Mouse (Mus musculus): ENCODE measurements around the gene Klhl3. TPM values are rescaled to one million over a fixed set of nuclear protein-coding genes. Genes with fewer than 3 reads are reported as not detected.

Gene Klhl3
- polyA plus RNA-seq, 1 experiment from 2014 or later = 3.2 TPM

DNA sequence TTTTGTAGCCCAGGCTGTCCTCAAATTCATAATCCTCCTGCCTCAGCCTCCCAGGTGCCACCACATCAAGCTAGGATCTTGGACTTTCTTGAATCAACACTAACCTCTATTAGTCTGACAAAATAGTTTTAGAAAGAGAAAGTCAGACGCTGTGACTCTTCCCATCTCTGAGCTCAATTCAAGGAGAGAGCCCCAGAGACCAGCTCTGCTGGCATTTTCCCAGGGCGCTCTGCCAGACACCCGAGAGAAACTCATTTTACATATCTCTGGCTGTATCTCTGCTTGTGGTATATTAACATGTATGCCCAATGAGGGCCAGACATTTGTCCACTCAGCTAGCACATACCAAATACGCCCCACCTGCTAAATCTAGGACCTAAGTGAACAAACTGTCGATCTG lies 35.0 kb downstream of the Klhl3 start:
- Histone ChIP-seq H3K4me1 (ENCODE audit: control insufficient read depth, insufficient read depth, low read length) (no peaks in the 10 kb centered on the region), H3K27me3 (replicated peaks; ENCODE audit: control insufficient read depth, insufficient read depth, low read length) (no peaks in the 10 kb centered on the region), H3K4me2 (ENCODE audit: low read depth, low read length) (no peak overlapping the region), H3K27ac (replicated peaks; ENCODE audit: low read depth, low read length) (no peak overlapping the region), H3K9ac (ENCODE audit: low read depth, low read length) (no peak overlapping the region), H3K36me3 (ENCODE audit: control insufficient read depth, insufficient read depth, low read length) (no peaks in the 10 kb centered on the region), H3K4me3 (ENCODE audit: low read depth, low read length) (no peak overlapping the region), H3K9me3 (ENCODE audit: control insufficient read depth, low read length) (no peaks in the 10 kb centered on the region)
- DNase-seq (ENCODE audit: low spot score) (no peak), ATAC-seq (ENCODE audit: low read depth) (no peak)
- 85% methylated on average over 5 of the region's 5 CpGs for WGBS

DNA sequence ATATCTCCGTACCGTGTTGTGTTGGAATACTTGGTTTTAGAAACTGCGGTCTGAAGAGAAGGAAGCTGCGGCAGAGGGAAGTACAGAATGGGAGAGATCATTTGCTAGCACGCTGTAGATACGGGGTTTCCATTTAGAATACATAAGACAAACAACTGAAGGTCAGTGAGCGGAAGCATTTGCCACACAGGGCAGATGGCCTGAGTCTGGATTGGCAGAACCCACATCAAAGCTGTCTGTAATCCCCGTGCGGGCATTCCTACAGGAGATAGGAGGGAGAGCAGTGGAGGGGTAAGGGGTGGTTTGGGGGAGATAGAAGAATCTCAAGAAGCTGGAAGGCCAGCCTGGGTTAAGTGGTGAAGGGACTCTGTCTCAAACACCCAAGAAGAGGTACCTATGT lies 38.5 kb downstream of the Klhl3 start:
- Histone ChIP-seq H3K9ac (ENCODE audit: low read depth, low read length) (no peak overlapping the region), H3K27ac (replicated peaks; ENCODE audit: low read depth, low read length) (no peak overlapping the region), H3K4me1 (ENCODE audit: control insufficient read depth, insufficient read depth, low read length) (no peaks in the 10 kb centered on the region), H3K9me3 (ENCODE audit: control insufficient read depth, low read length) (no peaks in the 10 kb centered on the region), H3K36me3 (ENCODE audit: control insufficient read depth, insufficient read depth, low read length) (no peaks in the 10 kb centered on the region), H3K4me3 (ENCODE audit: low read depth, low read length) (no peak overlapping the region), H3K27me3 (replicated peaks; ENCODE audit: control insufficient read depth, insufficient read depth, low read length) (no peaks in the 10 kb centered on the region), H3K4me2 (ENCODE audit: low read depth, low read length) (no peak overlapping the region)
- ATAC-seq (ENCODE audit: low read depth) = no peak
- no peak for DNase-seq (ENCODE audit: low spot score)
- 75% methylated on average over 9 of the region's 9 CpGs for WGBS

- H3K9me3 ChIP-seq (ENCODE audit: control insufficient read depth, low read length) = no peaks in the 10 kb centered on the region
- H3K27me3 ChIP-seq (replicated peaks; ENCODE audit: control insufficient read depth, insufficient read depth, low read length) = no peaks in the 10 kb centered on the region
- H3K4me2 ChIP-seq (ENCODE audit: low read depth, low read length) = no peak overlapping the region
- H3K4me1 ChIP-seq (ENCODE audit: control insufficient read depth, insufficient read depth, low read length) = no peaks in the 10 kb centered on the region
- H3K36me3 ChIP-seq (ENCODE audit: control insufficient read depth, insufficient read depth, low read length) = no peaks in the 10 kb centered on the region
- H3K4me3 ChIP-seq (ENCODE audit: low read depth, low read length) = no peak overlapping the region
- H3K9ac ChIP-seq (ENCODE audit: low read depth, low read length) = no peak overlapping the region
- 78% methylated on average over 6 of the region's 6 CpGs for WGBS
- H3K27ac ChIP-seq (replicated peaks; ENCODE audit: low read depth, low read length) = no peak overlapping the region
- ATAC-seq (ENCODE audit: low read depth) = no peak
- peak; percentile 27 for DNase-seq (ENCODE audit: low spot score)
These were observed 38.9 kb downstream of the Klhl3 start for GRCm38 (mm10) chr13:58074466-58074865.

GRCm38 (mm10) chr13:58073254-58073882 lies 40.0 kb downstream of the Klhl3 start:
- no peak overlapping the region for H3K9ac ChIP-seq (ENCODE audit: low read depth, low read length)
- ATAC-seq (ENCODE audit: low read depth) (no peak), DNase-seq (ENCODE audit: low spot score) (no peak)
- no peak overlapping the region for H3K4me2 ChIP-seq (ENCODE audit: low read depth, low read length)
- 0 out of 2 replicates have a peak, but pooled peaks cover 5% of the 10 kb centered on the region for H3K4me1 ChIP-seq (ENCODE audit: control insufficient read depth, insufficient read depth, low read length)
- H3K27me3 ChIP-seq (replicated peaks; ENCODE audit: control insufficient read depth, insufficient read depth, low read length) = no peaks in the 10 kb centered on the region
- WGBS = 80% methylated on average over 12 of the region's 12 CpGs
- H3K36me3 ChIP-seq (ENCODE audit: control insufficient read depth, insufficient read depth, low read length) = no peaks in the 10 kb centered on the region
- no peaks in the 10 kb centered on the region for H3K9me3 ChIP-seq (ENCODE audit: control insufficient read depth, low read length)
- H3K4me3 ChIP-seq (ENCODE audit: low read depth, low read length) = no peak overlapping the region
- no peak overlapping the region for H3K27ac ChIP-seq (replicated peaks; ENCODE audit: low read depth, low read length)

- Histone ChIP-seq H3K4me3 (ENCODE audit: low read depth, low read length) (no peak overlapping the region), H3K27ac (replicated peaks; ENCODE audit: low read depth, low read length) (no peak overlapping the region), H3K9me3 (ENCODE audit: control insufficient read depth, low read length) (no peaks in the 10 kb centered on the region), H3K4me2 (ENCODE audit: low read depth, low read length) (no peak overlapping the region), H3K4me1 (ENCODE audit: control insufficient read depth, insufficient read depth, low read length) (peaks cover 14% of the 10 kb centered on the region), H3K36me3 (ENCODE audit: control insufficient read depth, insufficient read depth, low read length) (no peaks in the 10 kb centered on the region), H3K27me3 (replicated peaks; ENCODE audit: control insufficient read depth, insufficient read depth, low read length) (no peaks in the 10 kb centered on the region), H3K9ac (ENCODE audit: low read depth, low read length) (no peak overlapping the region)
- ATAC-seq (ENCODE audit: low read depth) (no peak), DNase-seq (ENCODE audit: low spot score) (no peak)
- 81% methylated on average over 21 of the region's 21 CpGs for WGBS
These were observed 42.2 kb downstream of the Klhl3 start for GRCm38 (mm10) chr13:58071209-58071608.

DNA sequence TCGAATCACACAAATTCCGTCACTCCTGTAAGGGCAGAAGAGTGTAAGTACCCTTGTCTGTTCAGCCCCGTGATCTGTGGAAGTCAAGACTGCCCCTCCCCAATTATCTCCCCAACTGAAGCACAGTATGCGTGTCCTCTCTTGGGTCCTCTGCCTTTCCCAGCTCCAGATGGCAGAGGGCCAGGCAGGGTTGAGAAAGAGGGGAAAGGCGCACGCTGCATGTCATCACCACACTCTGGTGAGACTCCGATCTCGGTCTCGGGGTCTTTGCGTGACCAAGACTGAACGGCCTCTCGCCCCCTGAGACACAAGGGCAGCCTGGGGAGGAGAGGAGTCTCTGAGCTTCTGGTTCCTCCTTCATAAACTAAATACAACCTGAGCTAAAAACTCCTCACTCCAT lies 42.9 kb downstream of the Klhl3 start:
- ATAC-seq (ENCODE audit: low read depth) (no peak), DNase-seq (ENCODE audit: low spot score) (no peak)
- no peak overlapping the region for H3K4me2 ChIP-seq (ENCODE audit: low read depth, low read length)
- no peaks in the 10 kb centered on the region for H3K27me3 ChIP-seq (replicated peaks; ENCODE audit: control insufficient read depth, insufficient read depth, low read length)
- H3K9me3 ChIP-seq (ENCODE audit: control insufficient read depth, low read length) = no peaks in the 10 kb centered on the region
- no peak overlapping the region for H3K4me3 ChIP-seq (ENCODE audit: low read depth, low read length)
- H3K4me1 ChIP-seq (ENCODE audit: control insufficient read depth, insufficient read depth, low read length) = peaks cover 19% of the 10 kb centered on the region
- H3K36me3 ChIP-seq (ENCODE audit: control insufficient read depth, insufficient read depth, low read length) = no peaks in the 10 kb centered on the region
- H3K9ac ChIP-seq (ENCODE audit: low read depth, low read length) = no peak overlapping the region
- WGBS = 78% methylated on average over 12 of the region's 12 CpGs
- H3K27ac ChIP-seq (replicated peaks; ENCODE audit: low read depth, low read length) = no peak overlapping the region

DNA sequence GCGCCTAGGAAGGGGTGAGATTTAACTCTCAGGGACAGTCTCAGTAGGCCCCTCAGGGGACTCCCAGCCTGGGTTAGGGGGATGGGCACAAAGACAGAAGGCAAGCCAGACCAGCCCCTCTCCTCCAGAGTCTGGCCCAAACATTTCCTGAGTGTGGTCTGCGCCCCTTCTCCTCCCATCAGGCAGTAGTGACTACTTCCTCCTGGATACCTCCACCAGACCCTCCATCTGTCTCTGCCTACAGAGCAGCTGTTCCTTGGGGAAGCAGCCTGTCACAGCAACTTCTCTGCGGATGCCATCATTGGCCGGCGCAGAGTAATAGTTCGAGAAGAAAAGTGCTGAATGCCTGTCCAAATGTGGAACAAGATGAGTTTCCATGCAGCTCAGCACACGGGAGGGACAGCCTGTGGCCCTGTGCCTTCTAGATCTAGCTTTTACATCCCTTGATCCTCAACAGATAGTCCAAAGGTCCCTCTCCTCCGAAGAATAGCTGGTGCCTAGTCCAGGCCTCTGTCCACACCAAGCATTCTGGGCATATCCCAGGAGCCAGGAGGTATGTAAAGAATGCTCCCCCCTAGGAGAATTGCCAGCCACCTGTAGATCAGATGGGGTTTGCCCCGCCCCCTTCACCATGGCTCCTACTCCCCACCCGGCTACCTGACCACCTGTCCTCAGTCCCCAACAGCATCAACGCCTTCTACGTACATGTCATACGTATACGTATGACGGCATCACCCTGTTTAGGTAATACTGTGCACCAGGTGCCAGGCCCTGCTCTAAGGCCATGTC lies 44.8 kb downstream of the Klhl3 start:
- no peak overlapping the region for H3K4me3 ChIP-seq (ENCODE audit: low read depth, low read length)
- WGBS = 83% methylated on average over 15 of the region's 15 CpGs
- H3K27ac ChIP-seq (replicated peaks; ENCODE audit: low read depth, low read length) = no peak overlapping the region
- H3K4me1 ChIP-seq (ENCODE audit: control insufficient read depth, insufficient read depth, low read length) = peaks cover 19% of the 10 kb centered on the region
- no peaks in the 10 kb centered on the region for H3K36me3 ChIP-seq (ENCODE audit: control insufficient read depth, insufficient read depth, low read length)
- H3K27me3 ChIP-seq (replicated peaks; ENCODE audit: control insufficient read depth, insufficient read depth, low read length) = no peaks in the 10 kb centered on the region
- no peak overlapping the region for H3K9ac ChIP-seq (ENCODE audit: low read depth, low read length)
- ATAC-seq (ENCODE audit: low read depth) (no peak), DNase-seq (ENCODE audit: low spot score) (no peak)
- H3K4me2 ChIP-seq (ENCODE audit: low read depth, low read length) = no peak overlapping the region
- no peaks in the 10 kb centered on the region for H3K9me3 ChIP-seq (ENCODE audit: control insufficient read depth, low read length)

DNA sequence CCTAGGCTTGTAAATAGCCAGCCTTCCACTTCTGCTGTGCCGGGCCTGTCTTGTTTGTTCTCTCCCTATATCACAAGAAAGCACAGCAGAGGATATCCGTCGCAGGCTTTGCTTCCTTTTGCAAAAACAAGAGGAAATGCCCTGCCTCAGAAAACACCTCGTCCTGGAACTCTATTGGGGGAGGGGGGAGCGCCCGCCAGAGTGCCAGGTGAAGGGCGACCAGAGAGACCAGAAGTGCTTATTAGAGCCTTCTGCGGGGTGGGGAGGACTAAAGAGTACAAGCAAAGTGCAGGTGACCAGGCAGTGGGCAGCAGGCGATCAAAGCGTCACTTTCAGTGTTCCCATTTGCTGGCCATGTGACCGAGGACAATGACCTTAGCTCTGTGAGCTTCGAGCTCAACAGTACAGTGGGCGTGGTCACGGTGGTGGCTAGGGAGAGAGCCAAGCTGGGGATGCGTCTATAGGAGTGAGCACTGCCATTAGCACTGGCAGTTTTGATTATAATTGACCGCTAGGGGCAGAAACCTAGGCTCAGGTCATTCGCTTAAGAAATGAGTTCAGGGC lies 45.8 kb downstream of the Klhl3 start:
- Histone ChIP-seq H3K9me3 (ENCODE audit: control insufficient read depth, low read length) (no peaks in the 10 kb centered on the region), H3K4me3 (ENCODE audit: low read depth, low read length) (no peak overlapping the region), H3K4me1 (ENCODE audit: control insufficient read depth, insufficient read depth, low read length) (peaks cover 19% of the 10 kb centered on the region), H3K27me3 (replicated peaks; ENCODE audit: control insufficient read depth, insufficient read depth, low read length) (no peaks in the 10 kb centered on the region), H3K9ac (ENCODE audit: low read depth, low read length) (no peak overlapping the region), H3K36me3 (ENCODE audit: control insufficient read depth, insufficient read depth, low read length) (no peaks in the 10 kb centered on the region), H3K27ac (replicated peaks; ENCODE audit: low read depth, low read length) (peak overlapping the region; percentile 73; the same call in 1 of the 2 replicates), H3K4me2 (ENCODE audit: low read depth, low read length) (no peak overlapping the region)
- 27% methylated on average over 17 of the region's 17 CpGs for WGBS
- ATAC-seq (ENCODE audit: low read depth) = peak; percentile 41; the same call in 1 of the 2 replicates
- DNase-seq (ENCODE audit: low spot score) = peak; percentile 64
